Mouse (Mus musculus): ENCODE measurements around the gene Rgs7. TPM values are rescaled to one million over a fixed set of nuclear protein-coding genes. Genes with fewer than 3 reads are reported as not detected.

Rgs7 gene
- polyA plus RNA-seq, 1 experiment from 2014 or later, result 2.3 TPM

- no peaks in the 10 kb centered on the region for H3K36me3 ChIP-seq
- no peak overlapping the region for H3K4me2 ChIP-seq (replicated peaks)
- no peaks in the 10 kb centered on the region for H3K4me1 ChIP-seq
- no peak overlapping the region for H3K4me3 ChIP-seq
- no peaks in the 10 kb centered on the region for H3K27me3 ChIP-seq
- ATAC-seq (ENCODE audit: insufficient number of reproducible peaks, insufficient read depth, low FRiP score, low TSS enrichment), result no peak
- no peak overlapping the region for H3K27ac ChIP-seq
- H3K9me3 ChIP-seq, result no peaks in the 10 kb centered on the region
- 77% methylated on average over 5 of the region's 5 CpGs for WGBS
- no peak overlapping the region for H3K9ac ChIP-seq
These were observed 19.2 kb downstream of the Rgs7 start for GRCm38 (mm10) chr1:175473060-175473459.

- WGBS, result 61% methylated on average over 8 of the region's 8 CpGs
- no peak overlapping the region for H3K9ac ChIP-seq
- H3K4me1 ChIP-seq, result no peaks in the 10 kb centered on the region
- no peak overlapping the region for H3K4me2 ChIP-seq (replicated peaks)
- no peaks in the 10 kb centered on the region for H3K36me3 ChIP-seq
- no peaks in the 10 kb centered on the region for H3K27me3 ChIP-seq
- H3K4me3 ChIP-seq, result no peak overlapping the region
- H3K27ac ChIP-seq, result no peak overlapping the region
- ATAC-seq (ENCODE audit: insufficient number of reproducible peaks, insufficient read depth, low FRiP score, low TSS enrichment), result no peak
- H3K9me3 ChIP-seq, result no peaks in the 10 kb centered on the region; the same call in 1 of the 2 replicates
These were observed 23.1 kb downstream of the Rgs7 start for GRCm38 (mm10) chr1:175469087-175469788.

GRCm38 (mm10) chr1:175464566-175464965, 27.7 kb downstream of the Rgs7 start:
- H3K36me3 ChIP-seq, result no peaks in the 10 kb centered on the region
- no peak overlapping the region for H3K4me2 ChIP-seq (replicated peaks)
- H3K9me3 ChIP-seq, result no peaks in the 10 kb centered on the region; the same call in 1 of the 2 replicates
- ATAC-seq (ENCODE audit: insufficient number of reproducible peaks, insufficient read depth, low FRiP score, low TSS enrichment), result no peak
- H3K4me3 ChIP-seq, result no peak overlapping the region
- H3K27me3 ChIP-seq, result no peaks in the 10 kb centered on the region
- WGBS, result 77% methylated on average over 2 of the region's 2 CpGs
- H3K27ac ChIP-seq, result no peak overlapping the region
- no peak overlapping the region for H3K9ac ChIP-seq
- no peaks in the 10 kb centered on the region for H3K4me1 ChIP-seq

GRCm38 (mm10) chr1:175462351-175462750, 29.9 kb downstream of the Rgs7 start:
- ATAC-seq (ENCODE audit: insufficient number of reproducible peaks, insufficient read depth, low FRiP score, low TSS enrichment), result no peak
- Histone ChIP-seq H3K4me1 (no peaks in the 10 kb centered on the region), H3K9me3 (no peaks in the 10 kb centered on the region; the same call in 1 of the 2 replicates), H3K27ac (no peak overlapping the region), H3K4me3 (no peak overlapping the region), H3K4me2 (replicated peaks) (no peak overlapping the region), H3K9ac (no peak overlapping the region), H3K27me3 (no peaks in the 10 kb centered on the region), H3K36me3 (no peaks in the 10 kb centered on the region)
- WGBS, result 93% methylated on average over 2 of the region's 2 CpGs

GRCm38 (mm10) chr1:175454041-175454636, 38.2 kb downstream of the Rgs7 start:
- no peak overlapping the region for H3K4me2 ChIP-seq (replicated peaks)
- 0 out of 2 replicates have a peak, but pooled peaks have one; percentile 22 for ATAC-seq (ENCODE audit: insufficient number of reproducible peaks, insufficient read depth, low FRiP score, low TSS enrichment)

GRCm38 (mm10) chr1:175448017-175448416, 44.3 kb downstream of the Rgs7 start:
- Histone ChIP-seq H3K27ac (no peak overlapping the region), H3K4me3 (no peak overlapping the region), H3K27me3 (no peaks in the 10 kb centered on the region), H3K9me3 (no peaks in the 10 kb centered on the region), H3K36me3 (no peaks in the 10 kb centered on the region), H3K4me1 (no peaks in the 10 kb centered on the region), H3K9ac (no peak overlapping the region), H3K4me2 (replicated peaks) (no peak overlapping the region)
- 47% methylated on average over 5 of the region's 5 CpGs for WGBS
- ATAC-seq (ENCODE audit: insufficient number of reproducible peaks, insufficient read depth, low FRiP score, low TSS enrichment), result no peak

More at GRCm38 (mm10) chr1:175454041-175454636, 38.2 kb downstream of the Rgs7 start:
- Histone ChIP-seq H3K27me3 (no peaks in the 10 kb centered on the region), H3K36me3 (no peaks in the 10 kb centered on the region), H3K4me1 (no peaks in the 10 kb centered on the region), H3K9me3 (no peaks in the 10 kb centered on the region), H3K9ac (no peak overlapping the region), H3K27ac (no peak overlapping the region), H3K4me3 (no peak overlapping the region)
- 82% methylated on average over 6 of the region's 6 CpGs for WGBS

- Histone ChIP-seq H3K27ac (no peak overlapping the region), H3K4me3 (no peak overlapping the region), H3K9me3 (no peaks in the 10 kb centered on the region), H3K9ac (no peak overlapping the region), H3K27me3 (no peaks in the 10 kb centered on the region), H3K36me3 (no peaks in the 10 kb centered on the region), H3K4me1 (no peaks in the 10 kb centered on the region), H3K4me2 (replicated peaks) (no peak overlapping the region)
- 79% methylated on average over 1 of the region's 1 CpGs for WGBS
- ATAC-seq (ENCODE audit: insufficient number of reproducible peaks, insufficient read depth, low FRiP score, low TSS enrichment), result no peak
These were observed 49.4 kb downstream of the Rgs7 start for GRCm38 (mm10) chr1:175442939-175443338.

GRCm38 (mm10) chr1:175442025-175442424, 50.3 kb downstream of the Rgs7 start:
- H3K36me3 ChIP-seq, result no peaks in the 10 kb centered on the region
- no peak overlapping the region for H3K4me2 ChIP-seq (replicated peaks)
- no peak overlapping the region for H3K27ac ChIP-seq
- H3K4me1 ChIP-seq, result no peaks in the 10 kb centered on the region
- no peak overlapping the region for H3K9ac ChIP-seq
- ATAC-seq (ENCODE audit: insufficient number of reproducible peaks, insufficient read depth, low FRiP score, low TSS enrichment), result no peak
- no peaks in the 10 kb centered on the region for H3K9me3 ChIP-seq
- H3K4me3 ChIP-seq, result no peak overlapping the region
- 84% methylated on average over 6 of the region's 6 CpGs for WGBS
- H3K27me3 ChIP-seq, result no peaks in the 10 kb centered on the region

GRCm38 (mm10) chr1:175433622-175434204, 58.6 kb downstream of the Rgs7 start:
- Histone ChIP-seq H3K4me3 (no peak overlapping the region), H3K9me3 (no peaks in the 10 kb centered on the region), H3K27ac (no peak overlapping the region), H3K27me3 (no peaks in the 10 kb centered on the region), H3K36me3 (no peaks in the 10 kb centered on the region), H3K4me2 (replicated peaks) (no peak overlapping the region), H3K9ac (no peak overlapping the region), H3K4me1 (no peaks in the 10 kb centered on the region)
- ATAC-seq (ENCODE audit: insufficient number of reproducible peaks, insufficient read depth, low FRiP score, low TSS enrichment), result no peak
- WGBS, result 87% methylated on average over 14 of the region's 14 CpGs

- no peak for ATAC-seq (ENCODE audit: insufficient number of reproducible peaks, insufficient read depth, low FRiP score, low TSS enrichment)
- Histone ChIP-seq H3K9me3 (no peaks in the 10 kb centered on the region), H3K4me2 (replicated peaks) (no peak overlapping the region), H3K27me3 (no peaks in the 10 kb centered on the region), H3K27ac (no peak overlapping the region), H3K9ac (no peak overlapping the region), H3K4me1 (no peaks in the 10 kb centered on the region), H3K36me3 (no peaks in the 10 kb centered on the region), H3K4me3 (no peak overlapping the region)
- whole genome bisulfite sequencing, result 82% methylated on average over 6 of the region's 6 CpGs
These were observed 59.2 kb downstream of the Rgs7 start for GRCm38 (mm10) chr1:175433128-175433527.

GRCm38 (mm10) chr1:175431356-175432053, 60.8 kb downstream of the Rgs7 start:
- no peaks in the 10 kb centered on the region for H3K36me3 ChIP-seq
- no peak overlapping the region for H3K27ac ChIP-seq
- H3K9me3 ChIP-seq, result no peaks in the 10 kb centered on the region
- no peak overlapping the region for H3K4me3 ChIP-seq
- ATAC-seq (ENCODE audit: insufficient number of reproducible peaks, insufficient read depth, low FRiP score, low TSS enrichment), result no peak
- no peak overlapping the region for H3K9ac ChIP-seq
- no peak overlapping the region for H3K4me2 ChIP-seq (replicated peaks)
- H3K4me1 ChIP-seq, result 0 out of 2 replicates have a peak, but pooled peaks cover 3% of the 10 kb centered on the region
- WGBS, result 64% methylated on average over 4 of the region's 4 CpGs
- H3K27me3 ChIP-seq, result no peaks in the 10 kb centered on the region

Measured in embryonic facial prominence, embryonic 12.5 days (tissue).